Mouse (Mus musculus) central nervous system, embryonic 11.5 days (tissue): Measurements from ENCODE around the gene Fdx1l. TPM values are rescaled to one million over a fixed set of nuclear protein-coding genes. Genes with fewer than 3 reads are reported as not detected.

Experiments used
- polyA plus RNA-seq: library from polyadenylated mRNA; depleted of rRNA; stranded (reverse); fragments of >200 nt; gene quantifications from 2 replicates; pipeline ENCODE4 v1.2.3, GENCODE M21; 2012; rRNA removed

The Fdx1l gene
- polyA plus RNA-seq, result 61.0 and 83.1 TPM in 2 replicates

GRCm38 (mm10) chr9:21073044-21073840 lies at the start of gene Fdx1l, which contains the start of gene Gm49373:
Fdx1l (minus strand) TSS chr9:21073614.
Gm49373 (minus strand) TSS chr9:21073096.

DNA sequence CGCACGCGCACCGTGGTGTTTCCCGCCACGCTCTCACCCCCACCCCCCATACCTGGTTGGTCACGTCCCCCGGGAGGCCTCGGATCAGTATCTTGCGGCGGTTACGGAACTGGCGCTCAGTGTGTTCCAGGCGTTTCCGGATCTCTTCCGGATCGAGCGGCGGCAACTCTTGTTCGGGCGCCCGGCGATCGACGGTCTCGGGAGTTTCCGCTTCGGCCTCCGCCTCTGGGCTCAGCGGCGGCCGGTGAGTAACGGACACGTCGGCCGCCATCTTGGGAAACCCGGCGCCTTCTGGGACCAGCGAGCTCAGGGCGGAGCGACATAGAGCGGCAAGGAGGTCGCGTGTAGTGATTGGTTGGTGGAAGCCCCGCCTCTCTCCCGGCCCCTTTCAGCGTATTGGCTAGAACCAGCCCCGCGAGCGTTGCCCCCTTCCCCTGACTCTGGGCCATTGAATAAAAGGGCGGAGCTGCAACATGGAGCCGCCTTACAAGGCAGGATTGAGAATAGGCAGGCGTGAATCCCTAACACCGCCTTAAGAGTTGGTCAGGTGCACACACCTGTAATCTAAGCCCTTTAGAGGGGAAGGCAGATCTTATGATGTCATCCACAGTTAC lies 18.4 kb upstream of the Fdx1l start, which contains the start of the genes Gm38431 and Raver1:
Gene Gm38431, minus strand, starts transcription at position 291 of the 614 bp plus-strand sequence.
Gene Raver1, minus strand, starts transcription at position 302 of the 614 bp plus-strand sequence.

DNA sequence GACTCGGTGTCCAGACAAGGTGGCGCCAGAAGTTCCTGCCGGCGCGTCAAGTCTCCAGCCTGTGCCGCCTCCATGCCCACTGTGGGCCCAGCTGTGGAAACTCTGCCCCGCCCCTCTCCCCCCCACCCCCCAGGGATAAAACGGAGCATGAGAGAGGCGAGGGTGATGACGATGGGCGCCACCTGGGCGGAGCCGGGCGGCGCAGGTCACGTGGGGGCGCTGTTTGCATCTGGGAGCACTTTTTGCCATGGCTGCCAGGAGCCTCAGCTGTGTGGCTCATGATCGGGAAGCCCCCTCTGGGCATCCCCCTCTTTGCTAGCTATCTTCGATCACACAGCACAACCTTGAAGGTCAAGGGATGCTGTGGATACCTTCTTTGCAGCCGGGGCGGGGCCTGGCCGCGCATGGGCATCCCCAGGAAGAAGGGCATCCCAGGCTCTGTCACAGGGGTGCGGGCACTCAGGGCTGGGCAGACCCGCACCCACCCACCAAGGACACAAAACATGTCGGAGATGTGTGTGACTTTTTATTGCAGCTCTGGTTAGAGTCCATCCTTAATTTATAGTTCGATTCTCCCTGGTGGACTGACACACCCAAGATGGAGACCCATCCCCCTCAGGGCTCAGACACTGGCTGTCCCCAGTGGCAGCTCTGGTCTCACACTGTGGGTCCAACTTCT lies 6.3 kb downstream of the Fdx1l start, which contains the start of gene Zglp1:
Gene Zglp1, minus strand, starts transcription at position 88 of the 679 bp plus-strand sequence.

DNA sequence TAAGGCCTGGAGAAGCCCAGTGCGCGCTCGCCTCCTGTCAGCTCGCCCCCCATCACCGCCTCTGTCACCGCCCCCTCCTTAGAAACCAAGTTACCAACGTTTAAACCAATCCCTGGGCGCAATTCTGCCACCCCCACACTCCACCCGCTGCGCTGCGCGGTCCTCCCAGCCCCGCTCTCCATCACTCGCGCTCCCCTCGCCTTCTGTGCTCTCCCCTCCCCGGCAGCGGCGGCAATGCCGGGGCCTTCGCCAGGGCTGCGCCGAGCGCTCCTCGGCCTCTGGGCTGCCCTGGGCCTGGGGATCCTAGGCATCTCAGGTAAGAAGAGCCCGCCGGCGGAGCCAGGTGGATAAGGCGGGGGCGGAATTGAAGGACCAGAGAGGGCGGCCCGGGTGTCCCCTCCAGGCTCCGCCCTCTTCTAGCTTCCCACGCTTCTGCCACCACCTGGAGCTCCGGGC lies 41.5 kb downstream of the Fdx1l start, which contains the start of gene Icam5:
Gene Icam5, plus strand, starts transcription at position 178 of the 456 bp plus-strand sequence.

GRCm38 (mm10) chr9:21029291-21030054 lies 43.9 kb downstream of the Fdx1l start, which contains the start of gene Icam4:
Icam4 (plus strand) TSS chr9:21029373.

Other genes starting within 250 kb of the Fdx1l start
- gene A230050P20Rik, start 205.0 kb downstream of the Fdx1l start, polyA plus RNA-seq, result 3.6 and 3.9 TPM in 2 replicates
- gene Angptl6, start 193.9 kb downstream of the Fdx1l start, polyA plus RNA-seq, result 3.7 and 4.7 TPM in 2 replicates
- 93.6 and 97.4 TPM in 2 replicates for gene Ppan, start 185.4 kb downstream of the Fdx1l start, polyA plus RNA-seq
- 194 and 216 TPM in 2 replicates for gene Eif3g, start 175.0 kb downstream of the Fdx1l start, polyA plus RNA-seq
- 119 and 139 TPM in 2 replicates for gene Dnmt1, start 113.7 kb downstream of the Fdx1l start, polyA plus RNA-seq
- gene S1pr2, start 96.8 kb downstream of the Fdx1l start, polyA plus RNA-seq, result 5.4 and 14.5 TPM in 2 replicates
- 54.5 and 78.4 TPM in 2 replicates for gene Mrpl4, start 70.9 kb downstream of the Fdx1l start, polyA plus RNA-seq
- gene Icam1, start 57.6 kb downstream of the Fdx1l start, polyA plus RNA-seq, result 3.5 and 4.1 TPM in 2 replicates
- 4.4 and 5.4 TPM in 2 replicates for gene Icam4, start 44.2 kb downstream of the Fdx1l start, polyA plus RNA-seq
- 0.14 and 0.22 TPM in 2 replicates for gene Icam5, start 41.5 kb downstream of the Fdx1l start, polyA plus RNA-seq
- gene Zglp1, start 6.5 kb downstream of the Fdx1l start, polyA plus RNA-seq, result 1.4 and 1.8 TPM in 2 replicates
- gene Gm49373, start 518 bp downstream of the Fdx1l start, polyA plus RNA-seq, result 2.5 and 2.7 TPM in 2 replicates
- 4.6 and 6.0 TPM in 2 replicates for gene Gm38431, start 18.4 kb upstream of the Fdx1l start, polyA plus RNA-seq
- 67.6 and 85.0 TPM in 2 replicates for gene Raver1, start 18.4 kb upstream of the Fdx1l start, polyA plus RNA-seq
- gene Tyk2, start 57.6 kb upstream of the Fdx1l start, polyA plus RNA-seq, result 11.6 and 13.8 TPM in 2 replicates
- 303 and 377 TPM in 2 replicates for gene Cdc37, start 76.4 kb upstream of the Fdx1l start, polyA plus RNA-seq
- 4.0 and 5.1 TPM in 2 replicates for gene Pde4a, start 92.1 kb upstream of the Fdx1l start, polyA plus RNA-seq
- gene Keap1, start 165.7 kb upstream of the Fdx1l start, polyA plus RNA-seq, result 23.3 and 33.5 TPM in 2 replicates
- gene S1pr5, start 174.8 kb upstream of the Fdx1l start, polyA plus RNA-seq, result 0.13 and 0.47 TPM in 2 replicates
- 27.7 and 29.9 TPM in 2 replicates for gene Atg4d, start 191.7 kb upstream of the Fdx1l start, polyA plus RNA-seq
- gene Kri1, start 214.4 kb upstream of the Fdx1l start, polyA plus RNA-seq, result 45.0 and 53.8 TPM in 2 replicates
- 41.8 and 73.1 TPM in 2 replicates for gene Cdkn2d, start 217.8 kb upstream of the Fdx1l start, polyA plus RNA-seq
- gene Ap1m2, start 238.7 kb upstream of the Fdx1l start, polyA plus RNA-seq, result 1.7 and 3.2 TPM in 2 replicates
- gene Slc44a2, start 247.1 kb upstream of the Fdx1l start, polyA plus RNA-seq, result 50.7 and 79.8 TPM in 2 replicates